Mouse (Mus musculus) liver, postnatal 0 days (tissue): ENCODE measurements around the gene Dock10.

Source experiments
- CTCF ChIP-seq: sonication (generic); IDR thresholded peaks from 2 replicates; pipeline ENCODE4 v1.5.1; 2016; ENCODE audit warnings: antibody characterized with exemption, low read depth
- EP300 ChIP-seq: IDR thresholded peaks from 2 replicates; pipeline ENCODE4 v1.6.1; 2016; ENCODE audit warnings: antibody characterized with exemption, low read depth, mild to moderate bottlenecking

GRCm38 (mm10) chr1:80665761-80666160 is 92.6 kb downstream of the Dock10 start:
- TF ChIP-seq CTCF, result no peak
- TF ChIP-seq EP300, result no peak
